Mouse (Mus musculus) forelimb bud, embryonic 11.5 days (tissue): ENCODE data around the gene Olfr71.
A peak's percentile ranks its signal among the peaks of the same experiment; 100 is the strongest.

Experiments used
- DNase-seq: peaks from one replicate; pipeline ENCODE4 v3.0.0-alpha.2; 2012; ENCODE audit warnings: low read depth, low spot score

The Olfr71 gene

DNA sequence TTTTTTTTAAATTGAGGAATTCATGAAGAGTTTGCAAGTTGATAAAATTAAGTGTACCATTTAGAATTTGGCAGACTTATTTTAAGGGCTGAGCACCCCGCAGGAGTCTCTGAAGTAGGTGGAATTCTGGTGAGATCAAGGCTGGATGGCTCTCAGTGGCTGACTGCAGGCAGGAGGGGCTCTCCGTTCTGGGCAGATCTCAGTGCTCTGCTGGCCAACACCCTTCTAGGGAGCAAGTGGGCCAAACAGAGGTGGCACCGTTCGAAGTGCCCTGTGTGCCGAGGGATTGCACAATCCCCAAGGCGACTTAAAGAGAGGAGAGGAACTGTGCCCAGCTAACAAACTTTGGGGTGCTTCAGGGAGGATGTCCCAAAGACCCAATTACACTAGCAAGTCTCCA, at the start of gene Olfr71:
TSS of gene Olfr71 (minus strand) at position 387 of the 400 bp plus-strand sequence.
- no peak for DNase-seq

- DNase-seq = no peak
These were observed 47.2 kb upstream of the Olfr71 start for GRCm38 (mm10) chr4:43757213-43757612.

GRCm38 (mm10) chr4:43745187-43745586, 35.1 kb upstream of the Olfr71 start:
- peak; percentile 41 for DNase-seq

- DNase-seq = no peak
These were observed 33.0 kb upstream of the Olfr71 start for GRCm38 (mm10) chr4:43743099-43743498.

DNA sequence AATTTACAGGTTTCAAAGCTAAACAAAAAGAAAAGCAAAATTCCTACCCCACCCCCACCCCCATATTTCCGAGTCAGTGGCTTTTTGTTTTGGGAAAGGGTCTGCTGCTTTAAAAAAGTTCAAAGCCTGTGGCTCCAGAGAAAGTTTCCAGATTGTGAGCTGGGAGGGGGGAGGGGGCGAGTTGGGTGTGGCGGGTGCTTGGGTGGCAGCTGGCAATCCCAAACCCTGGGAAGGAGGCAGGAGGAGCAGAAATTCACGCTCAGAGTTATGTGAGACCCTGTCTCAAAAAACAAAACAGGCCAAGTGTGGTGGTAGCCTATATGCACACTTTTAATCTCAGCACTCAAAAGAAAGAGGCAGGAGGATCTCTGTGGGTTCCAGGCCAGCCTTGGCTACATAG, 32.6 kb upstream of the Olfr71 start:
- no peak for DNase-seq

GRCm38 (mm10) chr4:43741526-43741925, 31.5 kb upstream of the Olfr71 start:
- DNase-seq = no peak

DNA sequence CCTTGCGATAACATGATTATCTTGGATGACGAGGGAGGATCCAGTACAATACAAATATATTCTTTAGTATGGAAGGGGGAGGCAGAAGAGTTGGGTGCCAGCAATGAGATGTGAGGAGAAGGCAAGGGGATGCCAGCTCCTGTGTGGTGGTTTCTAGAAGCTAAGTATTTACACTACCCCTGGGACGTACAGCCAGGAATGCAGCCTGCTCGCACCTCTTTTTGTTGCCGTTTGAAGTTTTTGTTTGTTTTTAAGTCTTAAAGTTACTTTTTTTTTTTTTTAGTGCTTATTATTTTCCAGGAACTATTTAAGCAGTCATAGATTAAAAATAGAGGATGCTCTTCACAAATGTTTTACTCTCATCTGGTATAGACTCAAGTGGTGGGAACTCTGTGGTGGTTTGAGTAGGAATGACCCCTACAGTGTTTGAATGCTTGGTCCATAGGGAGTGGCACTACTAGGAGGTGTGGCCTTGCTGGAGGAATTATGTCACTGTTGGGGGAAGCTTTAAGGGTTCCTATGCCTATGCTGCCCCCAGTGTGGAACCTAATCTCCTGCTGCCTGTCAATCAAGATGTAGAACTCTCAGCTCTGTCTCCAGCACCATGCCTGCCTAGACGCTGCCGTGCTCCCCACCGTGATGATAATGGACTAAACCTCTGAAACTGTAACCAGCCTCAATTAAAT, 29.1 kb upstream of the Olfr71 start:
- DNase-seq = no peak

DNA sequence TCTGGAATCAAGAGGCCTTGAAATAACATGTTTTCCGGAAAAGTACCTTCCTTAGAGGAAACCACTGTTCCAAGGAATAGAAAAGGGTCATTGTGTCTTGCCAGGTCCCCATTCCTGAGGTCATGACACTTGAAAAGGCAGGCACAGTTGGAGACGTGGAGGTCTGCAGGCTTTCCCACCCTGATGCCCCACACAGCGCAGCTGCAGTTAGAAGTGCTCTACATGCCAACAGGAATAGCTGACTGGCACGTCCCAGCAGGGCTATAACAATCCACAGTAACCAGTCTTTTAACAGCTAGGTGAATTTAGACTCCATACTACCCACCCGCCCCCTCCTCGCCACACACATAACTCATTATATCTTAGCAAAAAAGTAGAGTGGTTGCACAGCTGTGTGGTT, 27.1 kb upstream of the Olfr71 start:
- DNase-seq = no peak

GRCm38 (mm10) chr4:43733186-43733585, 23.1 kb upstream of the Olfr71 start:
- no peak for DNase-seq

DNA sequence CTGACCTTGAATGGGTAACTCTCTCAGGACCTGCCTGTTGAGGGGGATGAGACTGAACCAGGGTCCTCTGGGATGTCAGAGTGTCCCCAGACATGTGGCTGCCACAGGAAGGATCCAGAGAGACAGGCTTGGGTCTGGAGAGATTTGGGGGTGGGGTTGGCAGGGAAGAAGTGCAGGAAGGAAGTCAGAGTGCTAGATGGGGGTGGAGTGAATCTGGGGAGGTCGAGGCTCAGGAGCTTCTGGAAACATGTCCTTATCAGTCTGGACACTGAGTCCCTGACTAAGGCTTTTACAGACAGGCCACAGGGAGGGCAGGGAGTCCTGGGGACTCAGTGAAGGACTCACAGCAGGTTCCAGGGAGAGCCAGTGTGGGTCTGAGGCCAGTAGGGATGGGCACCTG, 22.1 kb upstream of the Olfr71 start:
- DNase-seq = no peak

DNA sequence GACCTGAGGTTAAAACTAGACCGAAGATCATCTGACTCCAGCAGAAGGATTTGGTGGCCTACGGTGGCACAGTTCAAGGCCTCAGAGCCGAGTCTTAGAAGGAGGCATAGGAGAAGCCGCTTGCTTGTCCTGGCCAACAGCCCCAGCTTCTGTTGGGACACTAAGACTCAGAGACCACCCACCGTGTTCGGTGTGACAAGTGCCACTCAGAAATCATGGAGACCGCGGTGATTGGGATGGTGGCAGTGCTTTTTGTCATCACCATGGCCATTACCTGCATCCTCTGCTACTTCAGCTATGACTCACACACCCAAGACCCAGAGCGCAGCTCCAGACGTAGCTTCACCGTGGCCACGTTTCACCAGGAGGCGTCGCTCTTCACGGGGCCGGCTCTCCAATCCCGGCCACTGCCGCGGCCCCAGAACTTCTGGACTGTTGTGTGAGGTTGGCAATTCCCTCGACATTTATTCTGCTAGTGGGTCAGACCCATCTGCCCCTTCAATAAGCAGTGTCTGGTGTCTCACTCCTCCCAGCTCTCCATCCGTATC, 20.8 kb upstream of the Olfr71 start:
- DNase-seq = no peak

- DNase-seq = no peak
These were observed 19.9 kb upstream of the Olfr71 start, which contains the start of gene Spaar for GRCm38 (mm10) chr4:43729794-43730550. TSS of gene Spaar (plus strand) at chr4:43730034.

DNA sequence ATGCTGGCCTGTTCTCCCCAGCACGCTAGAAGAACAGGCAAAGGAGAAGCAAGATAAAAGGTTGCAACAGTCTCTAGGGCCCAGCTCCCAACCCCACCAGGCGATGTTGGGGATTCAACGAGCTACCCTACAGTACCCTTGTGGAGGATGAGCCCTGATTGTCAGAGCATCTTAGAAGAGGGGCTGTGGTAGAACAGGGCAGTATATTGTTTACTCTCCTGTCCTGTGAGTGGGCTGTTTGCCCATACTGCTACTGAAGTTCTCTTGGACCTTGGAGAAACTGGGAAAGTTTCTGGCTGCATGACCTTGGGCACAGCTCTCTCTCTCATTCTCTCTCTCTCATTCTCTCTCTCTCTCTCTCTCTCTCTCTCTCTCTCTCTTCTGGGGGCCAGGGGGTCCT, 19.1 kb upstream of the Olfr71 start:
- no peak for DNase-seq

DNA sequence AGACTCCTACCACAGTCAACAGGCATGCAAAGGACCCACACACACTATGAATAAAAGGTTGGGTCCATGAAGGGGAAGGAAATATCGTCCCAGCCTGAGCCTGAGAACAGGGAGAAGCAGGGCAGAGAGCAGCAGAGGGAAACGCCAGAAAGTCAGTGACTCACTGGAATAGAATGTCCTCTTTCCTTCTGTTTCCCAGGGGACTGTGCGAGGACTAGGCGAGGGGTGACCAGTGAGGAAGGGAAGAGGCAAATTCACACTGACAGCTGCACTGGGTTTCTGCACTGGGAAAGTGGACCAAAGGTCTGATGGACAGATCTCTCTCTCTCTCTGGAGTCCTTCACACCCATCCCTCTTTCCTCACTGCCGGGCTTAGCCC, 18.5 kb upstream of the Olfr71 start:
- no peak for DNase-seq

- no peak for DNase-seq
These were observed 17.9 kb upstream of the Olfr71 start for GRCm38 (mm10) chr4:43727718-43728575.

- DNase-seq = no peak
These were observed 16.9 kb upstream of the Olfr71 start, which contains the start of gene Hrct1 for GRCm38 (mm10) chr4:43726995-43727394. TSS of gene Hrct1 (plus strand) at chr4:43727188.

GRCm38 (mm10) chr4:43726228-43726993, 16.4 kb upstream of the Olfr71 start:
- DNase-seq = no peak

DNA sequence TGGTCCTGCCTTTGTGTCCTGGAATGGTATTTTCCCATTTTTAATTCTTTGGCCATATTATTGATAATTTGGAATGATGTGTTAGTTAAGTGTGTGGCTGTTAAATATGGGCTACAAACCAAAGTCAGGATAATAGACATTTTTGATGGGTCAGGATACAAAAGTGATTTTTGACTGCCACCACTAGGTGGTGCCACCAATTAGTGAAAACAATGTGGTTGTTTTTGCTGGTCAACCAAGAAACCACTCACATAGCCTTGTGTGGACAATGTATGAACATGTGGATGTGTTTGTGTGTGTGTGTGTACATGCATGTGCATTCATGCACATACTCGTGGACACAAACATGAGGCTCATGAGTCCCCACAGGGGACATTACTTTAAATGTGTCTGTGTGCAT, 14.7 kb upstream of the Olfr71 start:
- peak; percentile 54 for DNase-seq

GRCm38 (mm10) chr4:43722191-43722590, 12.1 kb upstream of the Olfr71 start:
- no peak for DNase-seq

DNA sequence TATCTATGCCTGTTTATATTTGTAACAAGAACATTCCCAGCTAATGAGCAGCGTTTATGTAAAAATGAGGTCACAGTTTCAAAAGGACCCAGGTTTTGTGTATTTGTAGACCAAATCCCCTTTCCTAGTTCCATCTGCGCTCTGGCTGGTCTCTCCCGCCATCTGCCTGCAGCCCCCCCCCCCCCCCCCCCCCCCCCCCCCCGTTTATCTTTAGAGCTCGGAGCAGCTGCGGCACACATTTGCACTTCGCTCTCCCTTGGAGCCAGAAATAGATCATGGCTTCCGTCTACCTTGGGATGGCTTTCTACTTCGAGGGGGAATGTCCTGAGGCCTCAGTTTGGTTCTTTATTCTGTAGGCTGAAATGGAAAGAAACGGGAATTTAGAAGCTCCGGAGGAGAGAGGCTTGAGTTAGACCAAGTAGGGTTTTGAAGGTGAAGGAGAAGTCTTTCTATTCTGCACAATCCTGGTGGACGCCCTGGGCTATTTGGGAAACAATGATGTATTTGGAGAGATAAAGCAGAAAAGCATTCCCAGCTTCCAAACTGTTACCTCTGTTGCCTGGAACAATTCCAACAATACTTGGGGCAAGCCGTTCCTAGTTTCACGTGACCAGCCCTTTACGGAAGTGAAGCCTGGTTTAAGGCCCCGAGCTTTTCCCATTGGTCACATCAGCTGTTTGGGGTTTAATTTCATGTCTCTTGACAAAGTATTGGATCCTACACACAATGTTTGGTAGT, 10.6 kb upstream of the Olfr71 start:
- DNase-seq = no peak
